Mouse (Mus musculus): Measurements from ENCODE around the gene Mgat4d. TPM values are rescaled to one million over a fixed set of nuclear protein-coding genes. Genes with fewer than 3 reads are reported as not detected.

The Mgat4d gene
- polyA plus RNA-seq, 1 experiment from 2014 or later = not detected

GRCm38 (mm10) chr8:83380141-83380540 lies 31.9 kb downstream of the Mgat4d start:
- no peaks in the 10 kb centered on the region for H3K36me3 ChIP-seq (ENCODE audit: control insufficient read depth, insufficient read depth, low read length)
- H3K27me3 ChIP-seq (ENCODE audit: control insufficient read depth, insufficient read depth, low read length) = no peaks in the 10 kb centered on the region
- ATAC-seq (ENCODE audit: low FRiP score) (no peak), DNase-seq (ENCODE audit: low spot score) (no peak)
- H3K4me3 ChIP-seq (ENCODE audit: low read depth, low read length) = no peak overlapping the region
- H3K27ac ChIP-seq (ENCODE audit: low read depth, low read length) = no peak overlapping the region
- 70% methylated on average over 4 of the region's 4 CpGs for WGBS
- no peaks in the 10 kb centered on the region for H3K9me3 ChIP-seq (ENCODE audit: control insufficient read depth, low read length)
- H3K4me2 ChIP-seq (replicated peaks; ENCODE audit: low read depth, low read length) = no peak overlapping the region
- no peak overlapping the region for H3K9ac ChIP-seq (ENCODE audit: low read depth, low read length)
- no peaks in the 10 kb centered on the region for H3K4me1 ChIP-seq (replicated peaks; ENCODE audit: control insufficient read depth, insufficient read depth, low read length)

- Histone ChIP-seq H3K4me1 (replicated peaks; ENCODE audit: control insufficient read depth, insufficient read depth, low read length) (no peaks in the 10 kb centered on the region), H3K36me3 (ENCODE audit: control insufficient read depth, insufficient read depth, low read length) (no peaks in the 10 kb centered on the region), H3K27me3 (ENCODE audit: control insufficient read depth, insufficient read depth, low read length) (no peaks in the 10 kb centered on the region), H3K9ac (ENCODE audit: low read depth, low read length) (no peak overlapping the region), H3K4me2 (replicated peaks; ENCODE audit: low read depth, low read length) (no peak overlapping the region), H3K4me3 (ENCODE audit: low read depth, low read length) (no peak overlapping the region), H3K9me3 (ENCODE audit: control insufficient read depth, low read length) (no peaks in the 10 kb centered on the region), H3K27ac (ENCODE audit: low read depth, low read length) (no peak overlapping the region)
- no peak for ATAC-seq (ENCODE audit: low FRiP score)
- DNase-seq (ENCODE audit: low spot score) = no peak
- 75% methylated on average over 2 of the region's 2 CpGs for WGBS
Observed at GRCm38 (mm10) chr8:83381016-83381415, 32.7 kb downstream of the Mgat4d start.

GRCm38 (mm10) chr8:83382850-83383249 lies 34.6 kb downstream of the Mgat4d start:
- DNase-seq (ENCODE audit: low spot score) (no peak), ATAC-seq (ENCODE audit: low FRiP score) (no peak)
- Histone ChIP-seq H3K27me3 (ENCODE audit: control insufficient read depth, insufficient read depth, low read length) (no peaks in the 10 kb centered on the region), H3K36me3 (ENCODE audit: control insufficient read depth, insufficient read depth, low read length) (no peaks in the 10 kb centered on the region), H3K27ac (ENCODE audit: low read depth, low read length) (no peak overlapping the region), H3K4me3 (ENCODE audit: low read depth, low read length) (no peak overlapping the region), H3K9ac (ENCODE audit: low read depth, low read length) (no peak overlapping the region), H3K4me2 (replicated peaks; ENCODE audit: low read depth, low read length) (no peak overlapping the region), H3K9me3 (ENCODE audit: control insufficient read depth, low read length) (no peaks in the 10 kb centered on the region), H3K4me1 (replicated peaks; ENCODE audit: control insufficient read depth, insufficient read depth, low read length) (no peaks in the 10 kb centered on the region)
- 37% methylated on average over 2 of the region's 2 CpGs for WGBS

GRCm38 (mm10) chr8:83389316-83390005 lies 41.2 kb downstream of the Mgat4d start, which contains the start of gene Clgn:
TSS of gene Clgn (plus strand) at chr8:83389867.
- Histone ChIP-seq H3K4me2 (replicated peaks; ENCODE audit: low read depth, low read length) (peak within 1 kb of the TSS; percentile 80), H3K9ac (ENCODE audit: low read depth, low read length) (peak within 1 kb of the TSS; percentile 74), H3K4me3 (ENCODE audit: low read depth, low read length) (peak within 1 kb of the TSS; percentile 55), H3K4me1 (replicated peaks; ENCODE audit: control insufficient read depth, insufficient read depth, low read length) (no peaks in the 10 kb centered on the region), H3K27me3 (ENCODE audit: control insufficient read depth, insufficient read depth, low read length) (peaks cover 5% of the 10 kb centered on the region), H3K27ac (ENCODE audit: low read depth, low read length) (no peak within 1 kb of the TSS), H3K9me3 (ENCODE audit: control insufficient read depth, low read length) (no peaks in the 10 kb centered on the region), H3K36me3 (ENCODE audit: control insufficient read depth, insufficient read depth, low read length) (no peaks in the 10 kb centered on the region)
- ATAC-seq (ENCODE audit: low FRiP score) (peak; percentile 94), DNase-seq (ENCODE audit: low spot score) (peak; percentile 89)
- WGBS = 5% methylated on average over 41 of the region's 41 CpGs

GRCm38 (mm10) chr8:83390006-83390701 lies 41.9 kb downstream of the Mgat4d start:
- H3K4me1 ChIP-seq (replicated peaks; ENCODE audit: control insufficient read depth, insufficient read depth, low read length) = no peaks in the 10 kb centered on the region
- peak overlapping the region; percentile 55 for H3K4me3 ChIP-seq (ENCODE audit: low read depth, low read length)
- peaks cover 5% of the 10 kb centered on the region for H3K27me3 ChIP-seq (ENCODE audit: control insufficient read depth, insufficient read depth, low read length)
- H3K27ac ChIP-seq (ENCODE audit: low read depth, low read length) = no peak overlapping the region
- peak; percentile 67; the same call in 1 of the 2 replicates for ATAC-seq (ENCODE audit: low FRiP score)
- H3K36me3 ChIP-seq (ENCODE audit: control insufficient read depth, insufficient read depth, low read length) = no peaks in the 10 kb centered on the region
- 6% methylated on average over 14 of the region's 14 CpGs for WGBS
- no peaks in the 10 kb centered on the region for H3K9me3 ChIP-seq (ENCODE audit: control insufficient read depth, low read length)
- H3K9ac ChIP-seq (ENCODE audit: low read depth, low read length) = peak overlapping the region; percentile 74
- peak overlapping the region; percentile 80 for H3K4me2 ChIP-seq (replicated peaks; ENCODE audit: low read depth, low read length)
- DNase-seq (ENCODE audit: low spot score) = no peak

GRCm38 (mm10) chr8:83392521-83392920 lies 44.2 kb downstream of the Mgat4d start:
- Histone ChIP-seq H3K27ac (ENCODE audit: low read depth, low read length) (no peak overlapping the region), H3K4me1 (replicated peaks; ENCODE audit: control insufficient read depth, insufficient read depth, low read length) (no peaks in the 10 kb centered on the region), H3K9ac (ENCODE audit: low read depth, low read length) (no peak overlapping the region), H3K36me3 (ENCODE audit: control insufficient read depth, insufficient read depth, low read length) (no peaks in the 10 kb centered on the region), H3K27me3 (ENCODE audit: control insufficient read depth, insufficient read depth, low read length) (peaks cover 5% of the 10 kb centered on the region), H3K4me2 (replicated peaks; ENCODE audit: low read depth, low read length) (no peak overlapping the region), H3K9me3 (ENCODE audit: control insufficient read depth, low read length) (no peaks in the 10 kb centered on the region), H3K4me3 (ENCODE audit: low read depth, low read length) (no peak overlapping the region)
- no peak for ATAC-seq (ENCODE audit: low FRiP score)
- 67% methylated on average over 1 of the region's 1 CpGs for WGBS
- DNase-seq (ENCODE audit: low spot score) = no peak

- no peak for DNase-seq (ENCODE audit: low spot score)
Observed at GRCm38 (mm10) chr8:83394325-83394724, 46.1 kb downstream of the Mgat4d start.

GRCm38 (mm10) chr8:83396680-83397079 lies 48.4 kb downstream of the Mgat4d start:
- Histone ChIP-seq H3K27ac (ENCODE audit: low read depth, low read length) (no peak overlapping the region), H3K4me1 (replicated peaks; ENCODE audit: control insufficient read depth, insufficient read depth, low read length) (no peaks in the 10 kb centered on the region), H3K9ac (ENCODE audit: low read depth, low read length) (no peak overlapping the region), H3K4me2 (replicated peaks; ENCODE audit: low read depth, low read length) (no peak overlapping the region), H3K9me3 (ENCODE audit: control insufficient read depth, low read length) (no peaks in the 10 kb centered on the region), H3K4me3 (ENCODE audit: low read depth, low read length) (no peak overlapping the region), H3K36me3 (ENCODE audit: control insufficient read depth, insufficient read depth, low read length) (no peaks in the 10 kb centered on the region), H3K27me3 (ENCODE audit: control insufficient read depth, insufficient read depth, low read length) (no peaks in the 10 kb centered on the region)
- ATAC-seq (ENCODE audit: low FRiP score) (no peak), DNase-seq (ENCODE audit: low spot score) (no peak)
- 90% methylated on average over 6 of the region's 6 CpGs for WGBS

More at GRCm38 (mm10) chr8:83394325-83394724, 46.1 kb downstream of the Mgat4d start:
- Histone ChIP-seq H3K36me3 (ENCODE audit: control insufficient read depth, insufficient read depth, low read length) (no peaks in the 10 kb centered on the region), H3K4me2 (replicated peaks; ENCODE audit: low read depth, low read length) (no peak overlapping the region), H3K27ac (ENCODE audit: low read depth, low read length) (no peak overlapping the region), H3K4me1 (replicated peaks; ENCODE audit: control insufficient read depth, insufficient read depth, low read length) (no peaks in the 10 kb centered on the region), H3K9ac (ENCODE audit: low read depth, low read length) (no peak overlapping the region), H3K9me3 (ENCODE audit: control insufficient read depth, low read length) (no peaks in the 10 kb centered on the region), H3K4me3 (ENCODE audit: low read depth, low read length) (no peak overlapping the region), H3K27me3 (ENCODE audit: control insufficient read depth, insufficient read depth, low read length) (peaks cover 5% of the 10 kb centered on the region)
- 92% methylated on average over 5 of the region's 5 CpGs for WGBS
- ATAC-seq (ENCODE audit: low FRiP score) = no peak

- Histone ChIP-seq H3K4me3 (ENCODE audit: low read depth, low read length) (no peak overlapping the region), H3K27ac (ENCODE audit: low read depth, low read length) (no peak overlapping the region), H3K4me1 (replicated peaks; ENCODE audit: control insufficient read depth, insufficient read depth, low read length) (no peaks in the 10 kb centered on the region), H3K36me3 (ENCODE audit: control insufficient read depth, insufficient read depth, low read length) (no peaks in the 10 kb centered on the region), H3K4me2 (replicated peaks; ENCODE audit: low read depth, low read length) (no peak overlapping the region), H3K9ac (ENCODE audit: low read depth, low read length) (no peak overlapping the region), H3K9me3 (ENCODE audit: control insufficient read depth, low read length) (no peaks in the 10 kb centered on the region), H3K27me3 (ENCODE audit: control insufficient read depth, insufficient read depth, low read length) (no peaks in the 10 kb centered on the region)
- no peak for ATAC-seq (ENCODE audit: low FRiP score)
- no peak for DNase-seq (ENCODE audit: low spot score)
- 69% methylated on average over 4 of the region's 4 CpGs for WGBS
Observed at GRCm38 (mm10) chr8:83397726-83398125, 49.5 kb downstream of the Mgat4d start.
